Mouse (Mus musculus) G1E (cell line): Measurements from ENCODE around the gene Gm42669. TPM values are rescaled to one million over a fixed set of nuclear protein-coding genes. Genes with fewer than 3 reads are reported as not detected.
A peak's percentile ranks its signal among the peaks of the same experiment; 100 is the strongest.

Source experiments
- ATAC-seq: 2 replicates; pipeline ENCODE4 v1.8.0; 2016; ENCODE audit warnings: mild to moderate bottlenecking; ENCODE audit not compliant: insufficient number of reproducible peaks, poor library complexity, low FRiP score, severe bottlenecking; ENCODE audit errors: extremely low read depth
- DNase-seq: peaks from one replicate; pipeline ENCODE4 v3.0.0; 2012; ENCODE audit warnings: low spot score
- H3K27me3 ChIP-seq: 2 replicates; pipeline ENCODE4 v1.6.1; 2012; ENCODE audit warnings: mild to moderate bottlenecking, low read length, inconsistent platforms; ENCODE audit not compliant: insufficient read depth
- H3K36me3 ChIP-seq: replicated peaks from 2 replicates; pipeline ENCODE3; 2012; ENCODE audit warnings: mild to moderate bottlenecking, inconsistent platforms
- H3K4me1 ChIP-seq: 2 replicates; pipeline ENCODE4 v1.6.1; 2012; ENCODE audit warnings: low read depth, low read length, inconsistent platforms, mixed read lengths; ENCODE audit not compliant: insufficient read depth
- H3K4me3 ChIP-seq: 2 replicates; pipeline ENCODE4 v1.5.1; 2012; ENCODE audit warnings: low read depth, mild to moderate bottlenecking, inconsistent platforms, low read length, moderate library complexity, mixed read lengths
- H3K9me3 ChIP-seq: replicated peaks from 2 replicates; pipeline ENCODE4 v1.6.1; 2012; ENCODE audit warnings: inconsistent platforms
- CTCF ChIP-seq: IDR thresholded peaks from 2 replicates; pipeline ENCODE4 v1.5.1; 2012; ENCODE audit warnings: low read depth, low read length, inconsistent platforms, mixed read lengths
- GATA1 ChIP-seq: IDR thresholded peaks from 2 replicates; pipeline ENCODE4 v1.6.1; 2012; ENCODE audit warnings: borderline replicate concordance, low read length, inconsistent platforms, mixed read lengths
- GATA2 ChIP-seq: IDR thresholded peaks from 2 replicates; pipeline ENCODE4 v1.6.1; 2012; ENCODE audit warnings: low read depth, low read length, inconsistent platforms, borderline replicate concordance
- POLR2AphosphoS5 ChIP-seq: IDR thresholded peaks from 2 replicates; pipeline ENCODE4 v1.6.1; 2012; ENCODE audit warnings: low read depth, low read length, inconsistent platforms; ENCODE audit not compliant: insufficient replicate concordance
- TAL1 ChIP-seq: conservative IDR thresholded peaks from 2 replicates; pipeline ENCODE4 v1.6.1; 2012; ENCODE audit warnings: low read depth, low read length, inconsistent platforms, mixed read lengths
- polyA plus RNA-seq: library from polyadenylated mRNA; stranded (reverse); fragments of >175 nt; gene quantifications from 2 replicates; pipeline ENCODE4 v1.2.3, GENCODE M21; 2012
- total RNA-seq, 2 experiments: library from RNA; stranded (forward) in 1 of 2; stranded (reverse) in 1 of 2; fragments of 200-1000 nt in 1 of 2; fragments of >200 nt in 1 of 2; fragmentation: Nextera tagmentation in 1 of 2; gene quantifications; 2 replicates each; pipeline ENCODE4 v1.2.3; 2014 to 2017

Gene Gm42669
- total and polyA plus RNA-seq, 3 experiments, result 0.16 to 0.20 TPM; not detected in 1

DNA sequence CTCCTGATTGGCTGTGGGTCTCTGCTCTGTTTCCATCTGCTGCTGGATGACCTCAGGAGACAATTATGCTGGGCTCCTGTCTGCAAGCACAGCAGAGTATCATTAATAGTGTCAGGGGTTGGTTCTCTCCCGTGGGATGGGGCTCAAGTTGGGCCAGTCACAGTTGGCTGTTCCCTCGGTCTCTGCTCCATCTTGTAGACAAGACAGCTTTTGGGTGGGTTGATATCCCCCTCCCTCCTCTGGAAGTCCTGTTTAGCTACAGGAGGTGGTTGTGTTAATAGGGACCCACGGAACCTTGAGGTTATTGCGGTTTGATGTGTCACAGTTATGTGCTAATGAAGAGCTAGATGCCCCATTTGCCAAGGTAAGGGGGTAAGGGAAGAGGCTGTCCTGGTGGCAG is 18.4 kb upstream of the Gm42669 start:
- no peak for ATAC-seq
- H3K4me3 ChIP-seq, result no peak overlapping the region
- DNase-seq, result no peak
- no peaks in the 10 kb centered on the region for H3K27me3 ChIP-seq
- TF ChIP-seq GATA2 (no peak), GATA1 (no peak), CTCF (no peak), POLR2AphosphoS5 (no peak), TAL1 (no peak)
- no peaks in the 10 kb centered on the region for H3K9me3 ChIP-seq
- H3K36me3 ChIP-seq, result peaks cover 12% of the 10 kb centered on the region
- H3K4me1 ChIP-seq, result peaks cover 3% of the 10 kb centered on the region; the same call in 1 of the 2 replicates

GRCm38 (mm10) chr5:107491036-107491435 is 16.4 kb upstream of the Gm42669 start:
- no peak for TF ChIP-seq GATA2
- TF ChIP-seq CTCF, result no peak
- no peak for TF ChIP-seq POLR2AphosphoS5
- TF ChIP-seq GATA1, result no peak
- TF ChIP-seq TAL1, result no peak
- Histone ChIP-seq H3K4me3 (no peak overlapping the region), H3K36me3 (peaks cover 16% of the 10 kb centered on the region), H3K4me1 (peaks cover 3% of the 10 kb centered on the region; the same call in 1 of the 2 replicates), H3K9me3 (peaks cover 2% of the 10 kb centered on the region; the same call in 1 of the 2 replicates), H3K27me3 (no peaks in the 10 kb centered on the region)
- no peak for ATAC-seq
- DNase-seq, result no peak

DNA sequence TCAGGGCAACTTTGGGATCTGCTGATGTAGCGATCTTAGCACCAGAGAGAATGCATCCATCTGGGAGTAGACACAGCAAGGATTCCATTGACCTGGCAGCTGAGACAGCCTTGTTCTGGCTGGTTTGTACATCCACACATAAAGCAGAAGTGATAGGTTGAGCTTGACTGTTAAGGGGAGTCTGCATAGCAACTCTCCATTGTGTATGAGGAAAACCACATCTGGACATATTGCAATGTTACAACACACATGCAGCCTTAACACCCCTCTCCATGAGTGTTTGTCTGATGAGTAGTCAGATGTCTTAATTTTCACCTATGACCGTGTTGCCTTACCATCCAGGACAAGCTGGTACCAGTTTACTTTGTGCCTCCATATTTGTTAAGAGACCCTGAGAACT is 14.9 kb upstream of the Gm42669 start:
- DNase-seq (no peak), ATAC-seq (no peak)
- TF ChIP-seq TAL1, result no peak
- no peak for TF ChIP-seq GATA1
- no peak for TF ChIP-seq CTCF
- TF ChIP-seq POLR2AphosphoS5, result no peak
- no peak for TF ChIP-seq GATA2

GRCm38 (mm10) chr5:107494759-107495158 is 12.7 kb upstream of the Gm42669 start:
- peaks cover 2% of the 10 kb centered on the region; the same call in 1 of the 2 replicates for H3K9me3 ChIP-seq
- ATAC-seq (no peak), DNase-seq (no peak)
- peaks cover 20% of the 10 kb centered on the region for H3K36me3 ChIP-seq
- no peaks in the 10 kb centered on the region for H3K27me3 ChIP-seq
- peaks cover 3% of the 10 kb centered on the region; the same call in 1 of the 2 replicates for H3K4me1 ChIP-seq
- no peak overlapping the region for H3K4me3 ChIP-seq
- TF ChIP-seq POLR2AphosphoS5, result no peak
- no peak for TF ChIP-seq GATA1
- no peak for TF ChIP-seq TAL1
- 0 out of 2 replicates have a peak, but pooled peaks have one; percentile 4 for TF ChIP-seq CTCF
- no peak for TF ChIP-seq GATA2

More for the DNA sequence above, 14.9 kb upstream of the Gm42669 start:
- no peak overlapping the region for H3K4me3 ChIP-seq
- no peaks in the 10 kb centered on the region for H3K27me3 ChIP-seq
- peaks cover 2% of the 10 kb centered on the region; the same call in 1 of the 2 replicates for H3K9me3 ChIP-seq
- H3K36me3 ChIP-seq, result peaks cover 20% of the 10 kb centered on the region
- H3K4me1 ChIP-seq, result peaks cover 3% of the 10 kb centered on the region; the same call in 1 of the 2 replicates

- no peak for TF ChIP-seq GATA2
- no peak for TF ChIP-seq CTCF
- TF ChIP-seq POLR2AphosphoS5, result no peak
- Histone ChIP-seq H3K36me3 (peaks cover 20% of the 10 kb centered on the region), H3K27me3 (no peaks in the 10 kb centered on the region), H3K4me3 (no peak overlapping the region), H3K9me3 (peaks cover 2% of the 10 kb centered on the region; the same call in 1 of the 2 replicates), H3K4me1 (peaks cover 3% of the 10 kb centered on the region; the same call in 1 of the 2 replicates)
- ATAC-seq, result no peak
- DNase-seq, result no peak
Observed at GRCm38 (mm10) chr5:107496047-107496446, 11.4 kb upstream of the Gm42669 start.

GRCm38 (mm10) chr5:107497519-107498501 is 9.6 kb upstream of the Gm42669 start:
- peaks cover 2% of the 10 kb centered on the region; the same call in 1 of the 2 replicates for H3K9me3 ChIP-seq
- DNase-seq, result no peak
- no peak for ATAC-seq

More at GRCm38 (mm10) chr5:107497519-107498501, 9.6 kb upstream of the Gm42669 start:
- no peak for TF ChIP-seq CTCF
- no peak for TF ChIP-seq GATA1
- TF ChIP-seq TAL1, result no peak
- no peak for TF ChIP-seq GATA2
- no peak for TF ChIP-seq POLR2AphosphoS5
- H3K4me1 ChIP-seq, result peaks cover 3% of the 10 kb centered on the region; the same call in 1 of the 2 replicates
- no peaks in the 10 kb centered on the region for H3K27me3 ChIP-seq
- H3K4me3 ChIP-seq, result no peak overlapping the region
- peaks cover 10% of the 10 kb centered on the region for H3K36me3 ChIP-seq
